Mouse (Mus musculus) erythroblast, embryonic 14.5 days (primary cell): ENCODE data around the gene Mab21l2.

Experiments
- GATA1 ChIP-seq: IDR thresholded peaks from 2 replicates; pipeline ENCODE4 v1.6.1; 2012; ENCODE audit warnings: low read length, inconsistent platforms, mixed read lengths
- TAL1 ChIP-seq: IDR thresholded peaks from 3 replicates; pipeline ENCODE4 v1.6.1; 2012; ENCODE audit warnings: low read length, inconsistent platforms, mixed read lengths

DNA sequence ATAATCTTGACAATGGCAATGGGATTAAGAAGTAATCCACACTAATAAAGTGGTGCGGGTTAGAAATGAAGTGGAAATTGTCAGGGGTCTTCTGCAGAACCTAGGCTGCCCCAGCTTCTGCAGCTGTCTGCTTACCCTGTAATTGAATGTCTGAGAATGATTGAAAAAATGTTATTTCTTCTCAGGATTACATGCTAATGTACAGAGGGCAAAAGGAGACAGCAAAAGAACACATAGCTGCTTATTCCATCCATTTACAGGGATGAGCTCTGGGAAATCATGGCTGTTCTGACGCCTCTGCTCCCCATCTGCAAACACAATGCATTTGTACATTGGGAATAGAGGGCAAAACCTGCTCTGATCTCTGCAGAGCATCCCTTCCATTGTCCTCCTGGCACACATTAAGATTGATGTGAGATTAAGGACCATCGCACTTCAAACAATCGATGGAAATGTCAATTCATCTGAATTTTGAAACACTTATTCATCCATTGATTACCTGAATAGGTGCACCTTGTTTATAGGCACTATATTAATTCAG is 7.3 kb downstream of the Mab21l2 start:
- no peak for TF ChIP-seq GATA1
- no peak for TF ChIP-seq TAL1
